Mouse (Mus musculus): ENCODE measurements around the gene Agk. TPM values are rescaled to one million over a fixed set of nuclear protein-coding genes. Genes with fewer than 3 reads are reported as not detected.

Gene Agk
- polyA plus RNA-seq, 1 experiment, result 4.4 TPM

GRCm38 (mm10) chr6:40430878-40431277 is 105.9 kb downstream of the Agk start:
- no peaks in the 10 kb centered on the region for H3K27me3 ChIP-seq (ENCODE audit: control insufficient read depth, insufficient read depth, low read length)
- H3K36me3 ChIP-seq (ENCODE audit: control insufficient read depth, insufficient read depth, low read length), result no peaks in the 10 kb centered on the region
- peak overlapping the region; percentile 85 for H3K27ac ChIP-seq (ENCODE audit: insufficient read depth, low read depth, low read length)
- TF ChIP-seq POLR2A (IDR thresholded peaks at IDR 0.05; ENCODE audit: low read depth, low read length) (no peak), CTCF (IDR thresholded peaks at IDR 0.05; ENCODE audit: extremely low read depth, insufficient read length, insufficient replicate concordance, low read depth, low read length) (no peak)
- WGBS, result 35% methylated on average over 3 of the region's 3 CpGs
- H3K4me3 ChIP-seq (ENCODE audit: low read depth, low read length), result no peak overlapping the region
- H3K4me1 ChIP-seq (ENCODE audit: control insufficient read depth, insufficient read depth, insufficient read length, low read length), result peaks cover 15% of the 10 kb centered on the region; the same call in 1 of the 2 replicates

GRCm38 (mm10) chr6:40431356-40431755 is 106.4 kb downstream of the Agk start:
- Histone ChIP-seq H3K4me3 (ENCODE audit: low read depth, low read length) (no peak overlapping the region), H3K27ac (ENCODE audit: insufficient read depth, low read depth, low read length) (peak overlapping the region; percentile 85; the same call in 1 of the 2 replicates), H3K27me3 (ENCODE audit: control insufficient read depth, insufficient read depth, low read length) (no peaks in the 10 kb centered on the region), H3K4me1 (ENCODE audit: control insufficient read depth, insufficient read depth, insufficient read length, low read length) (peaks cover 18% of the 10 kb centered on the region; the same call in 1 of the 2 replicates), H3K36me3 (ENCODE audit: control insufficient read depth, insufficient read depth, low read length) (no peaks in the 10 kb centered on the region)
- TF ChIP-seq CTCF (IDR thresholded peaks at IDR 0.05; ENCODE audit: extremely low read depth, insufficient read length, insufficient replicate concordance, low read depth, low read length) (no peak), POLR2A (IDR thresholded peaks at IDR 0.05; ENCODE audit: low read depth, low read length) (no peak)
- WGBS, result 21% methylated on average over 4 of the region's 4 CpGs

DNA sequence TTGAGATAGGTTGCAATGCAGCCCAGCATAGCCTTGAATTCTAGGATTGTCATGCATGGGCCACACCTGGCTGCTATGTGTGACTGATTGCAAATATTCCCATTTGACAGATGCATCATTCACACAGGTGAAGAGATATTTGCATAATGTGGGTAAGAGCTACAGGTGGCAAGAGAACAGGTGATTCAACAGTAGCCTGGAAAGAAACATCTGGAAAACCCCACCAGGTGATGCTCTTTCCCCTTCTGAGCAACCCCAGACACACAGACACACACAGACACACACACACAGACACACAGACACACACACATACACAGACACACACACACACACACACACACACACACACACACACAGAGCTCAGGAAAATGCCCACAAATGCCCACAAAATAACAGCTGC is 106.8 kb downstream of the Agk start:
- no peaks in the 10 kb centered on the region for H3K27me3 ChIP-seq (ENCODE audit: control insufficient read depth, insufficient read depth, low read length)
- TF ChIP-seq POLR2A (IDR thresholded peaks at IDR 0.05; ENCODE audit: low read depth, low read length), result no peak
- no peak for TF ChIP-seq CTCF (IDR thresholded peaks at IDR 0.05; ENCODE audit: extremely low read depth, insufficient read length, insufficient replicate concordance, low read depth, low read length)

GRCm38 (mm10) chr6:40432346-40433275 is 107.6 kb downstream of the Agk start:
- Histone ChIP-seq H3K36me3 (ENCODE audit: control insufficient read depth, insufficient read depth, low read length) (no peaks in the 10 kb centered on the region), H3K4me3 (ENCODE audit: low read depth, low read length) (no peak overlapping the region), H3K4me1 (ENCODE audit: control insufficient read depth, insufficient read depth, insufficient read length, low read length) (peaks cover 18% of the 10 kb centered on the region; the same call in 1 of the 2 replicates), H3K27ac (ENCODE audit: insufficient read depth, low read depth, low read length) (peak overlapping the region; percentile 18; the same call in 1 of the 2 replicates), H3K27me3 (ENCODE audit: control insufficient read depth, insufficient read depth, low read length) (no peaks in the 10 kb centered on the region)
- TF ChIP-seq CTCF (IDR thresholded peaks at IDR 0.05; ENCODE audit: extremely low read depth, insufficient read length, insufficient replicate concordance, low read depth, low read length), result no peak
- TF ChIP-seq POLR2A (IDR thresholded peaks at IDR 0.05; ENCODE audit: low read depth, low read length), result no peak
- 82% methylated on average over 17 of the region's 17 CpGs for WGBS

More for the DNA sequence above, 106.8 kb downstream of the Agk start:
- Histone ChIP-seq H3K4me3 (ENCODE audit: low read depth, low read length) (no peak overlapping the region), H3K4me1 (ENCODE audit: control insufficient read depth, insufficient read depth, insufficient read length, low read length) (peaks cover 18% of the 10 kb centered on the region; the same call in 1 of the 2 replicates), H3K27ac (ENCODE audit: insufficient read depth, low read depth, low read length) (peak overlapping the region; percentile 18; the same call in 1 of the 2 replicates), H3K36me3 (ENCODE audit: control insufficient read depth, insufficient read depth, low read length) (no peaks in the 10 kb centered on the region)

GRCm38 (mm10) chr6:40434697-40435096 is 109.7 kb downstream of the Agk start:
- 39% methylated on average over 7 of the region's 7 CpGs for WGBS
- H3K36me3 ChIP-seq (ENCODE audit: control insufficient read depth, insufficient read depth, low read length), result no peaks in the 10 kb centered on the region
- H3K27me3 ChIP-seq (ENCODE audit: control insufficient read depth, insufficient read depth, low read length), result no peaks in the 10 kb centered on the region; the same call in 1 of the 2 replicates
- H3K27ac ChIP-seq (ENCODE audit: insufficient read depth, low read depth, low read length), result no peak overlapping the region
- TF ChIP-seq CTCF (IDR thresholded peaks at IDR 0.05; ENCODE audit: extremely low read depth, insufficient read length, insufficient replicate concordance, low read depth, low read length) (no peak), POLR2A (IDR thresholded peaks at IDR 0.05; ENCODE audit: low read depth, low read length) (no peak)
- peak overlapping the region; percentile 100 for H3K4me3 ChIP-seq (ENCODE audit: low read depth, low read length)
- H3K4me1 ChIP-seq (ENCODE audit: control insufficient read depth, insufficient read depth, insufficient read length, low read length), result peaks cover 18% of the 10 kb centered on the region; the same call in 1 of the 2 replicates

- H3K27ac ChIP-seq (ENCODE audit: insufficient read depth, low read depth, low read length), result no peak overlapping the region
- H3K36me3 ChIP-seq (ENCODE audit: control insufficient read depth, insufficient read depth, low read length), result no peaks in the 10 kb centered on the region
- H3K4me3 ChIP-seq (ENCODE audit: low read depth, low read length), result peak overlapping the region; percentile 100
- no peak for TF ChIP-seq CTCF (IDR thresholded peaks at IDR 0.05; ENCODE audit: extremely low read depth, insufficient read length, insufficient replicate concordance, low read depth, low read length)
- TF ChIP-seq POLR2A (IDR thresholded peaks at IDR 0.05; ENCODE audit: low read depth, low read length), result no peak
- no peaks in the 10 kb centered on the region; the same call in 1 of the 2 replicates for H3K27me3 ChIP-seq (ENCODE audit: control insufficient read depth, insufficient read depth, low read length)
- peaks cover 16% of the 10 kb centered on the region; the same call in 1 of the 2 replicates for H3K4me1 ChIP-seq (ENCODE audit: control insufficient read depth, insufficient read depth, insufficient read length, low read length)
- WGBS, result 1% methylated on average over 72 of the region's 72 CpGs
Measured at GRCm38 (mm10) chr6:40435151-40436046, 110.4 kb downstream of the Agk start.

Data from small intestine, adult 2 months (tissue).